Mouse (Mus musculus) adrenal gland, adult (tissue): Measurements from ENCODE around the gene Ccdc71.

Source experiments
- DNase-seq, 2 experiments: peaks; one replicate each; pipeline ENCODE4 v3.0.0; 2022 to 2023; ENCODE audit warnings: low spot score in 1 of 2; ENCODE audit not compliant: inconsistent age in 2 of 2

Gene Ccdc71

DNA sequence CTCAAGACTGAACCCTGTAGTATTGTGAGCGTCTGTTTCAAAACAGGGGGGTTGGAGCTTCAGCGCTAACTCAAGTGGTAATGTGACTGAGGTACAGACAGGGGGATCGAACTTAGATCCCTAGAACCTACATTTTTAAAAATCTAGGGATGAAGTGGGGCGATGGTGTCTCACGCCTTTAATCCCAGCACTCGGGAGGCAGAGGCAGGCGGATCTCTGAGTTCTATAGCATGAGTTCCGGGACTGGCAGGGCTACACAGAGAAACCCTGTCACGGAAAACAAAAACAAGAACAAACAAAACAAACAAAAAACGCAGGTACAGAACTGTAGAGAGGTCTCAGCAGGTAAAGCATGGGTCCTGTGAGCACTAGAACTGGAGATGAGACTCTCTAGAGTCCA, 3.4 kb upstream of the Ccdc71 start:
- no peak for DNase-seq

DNA sequence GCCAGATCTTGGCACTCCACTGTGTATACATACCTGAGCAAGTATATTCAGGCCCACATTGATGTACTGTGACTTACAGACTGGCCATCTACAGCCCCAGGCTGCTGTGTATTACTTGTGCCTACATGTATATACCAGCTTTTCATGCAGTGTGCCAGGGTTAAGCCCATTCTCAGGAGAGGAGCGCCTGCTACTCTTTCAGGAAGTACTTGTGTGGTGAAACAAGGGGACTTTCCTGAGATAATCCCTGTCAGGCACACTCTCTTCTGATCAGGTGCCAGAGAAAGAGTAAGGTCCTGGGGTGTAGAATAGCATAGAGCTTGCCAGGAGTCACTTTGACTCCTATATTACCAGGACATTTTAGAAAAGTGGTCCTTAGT, 398 bp upstream of the Ccdc71 start:
- DNase-seq: no peak

DNA sequence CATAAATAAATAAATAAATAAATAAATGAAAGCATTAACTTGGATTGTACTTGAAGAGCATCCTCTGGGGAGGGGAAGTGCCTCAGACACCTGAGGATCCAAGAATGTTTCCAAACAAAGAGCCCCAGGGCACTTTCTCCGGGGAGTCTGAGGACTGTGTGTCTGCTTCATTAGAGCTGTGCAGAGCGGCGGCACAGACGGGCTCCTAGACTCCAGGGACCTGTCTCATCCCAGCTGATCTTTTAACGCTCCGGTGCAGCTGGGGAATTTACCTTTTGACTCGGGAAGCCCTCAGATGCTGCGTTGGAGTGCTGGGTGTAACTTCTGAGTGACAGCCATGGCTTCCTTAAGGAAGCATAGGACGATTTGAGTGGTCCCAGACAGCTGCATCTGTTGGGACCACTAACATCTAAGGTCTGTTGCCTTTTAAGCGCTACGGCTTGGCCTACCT, 879 bp downstream of the Ccdc71 start, which contains the start of gene Klhdc8b:
Gene Klhdc8b (minus strand): TSS at position 401 of the 451 bp plus-strand sequence.
- no peak for DNase-seq

DNA sequence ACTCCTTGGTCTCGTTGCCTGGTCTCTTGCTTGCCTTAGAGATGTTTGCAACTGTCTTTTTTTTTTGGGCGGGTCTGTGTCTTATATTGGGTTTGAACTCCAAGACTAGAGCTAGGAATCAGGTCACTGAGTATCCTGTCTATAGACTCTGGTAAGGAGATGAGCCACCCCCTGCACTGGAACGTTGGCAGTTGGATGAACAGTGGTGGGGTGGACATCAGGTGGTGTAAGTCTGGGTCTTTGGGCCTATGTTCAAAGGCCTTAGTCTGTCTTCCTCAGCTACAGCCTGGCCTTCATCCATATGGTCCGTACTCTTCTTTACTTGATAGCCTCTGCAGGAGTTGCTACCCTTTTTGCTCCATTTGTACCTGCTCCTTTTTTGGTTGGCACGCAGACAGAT, 1.3 kb downstream of the Ccdc71 start:
- no peak for DNase-seq

DNA sequence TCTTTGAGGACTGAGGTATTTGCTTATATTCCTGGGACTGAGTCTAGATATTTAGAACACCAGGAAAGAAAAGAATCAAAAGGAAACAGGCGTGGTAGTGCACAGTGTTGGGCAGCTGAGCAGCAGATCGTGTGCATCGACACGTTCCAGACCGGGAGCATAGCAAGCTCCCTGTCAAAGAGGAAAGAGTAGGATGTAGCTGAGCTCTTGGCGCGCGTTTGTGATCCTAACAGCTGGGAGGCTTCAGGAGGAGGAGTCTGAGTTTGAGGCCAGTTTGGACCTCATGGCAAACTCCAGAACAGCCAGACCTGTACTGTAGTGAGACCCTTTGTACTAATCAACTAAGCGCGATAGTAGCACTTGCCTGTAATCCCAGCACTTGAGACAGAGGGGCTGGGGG, 1.9 kb downstream of the Ccdc71 start:
- no peak for DNase-seq

DNA sequence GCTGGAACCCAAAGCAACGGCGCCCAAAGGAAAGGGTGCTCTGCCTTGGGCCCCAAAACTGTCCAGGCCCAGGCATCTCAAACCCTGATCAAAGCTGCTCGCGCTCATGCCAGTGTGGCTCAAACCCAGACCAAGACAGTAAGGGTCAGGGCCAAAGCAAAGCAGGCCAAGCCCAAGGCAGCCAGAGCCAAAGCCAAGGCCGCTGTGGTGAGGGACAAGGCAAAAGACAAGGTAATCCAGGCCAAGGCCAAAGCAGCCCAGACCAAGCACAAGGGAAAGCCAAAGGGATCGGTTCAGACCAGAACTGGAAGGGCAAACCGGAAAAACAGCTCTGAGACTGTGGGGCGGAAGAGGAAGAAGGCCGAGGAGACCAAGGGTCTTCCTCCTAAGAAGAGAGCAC, 3.4 kb downstream of the Ccdc71 start:
- peak; percentile 78 to 80 for DNase-seq

DNA sequence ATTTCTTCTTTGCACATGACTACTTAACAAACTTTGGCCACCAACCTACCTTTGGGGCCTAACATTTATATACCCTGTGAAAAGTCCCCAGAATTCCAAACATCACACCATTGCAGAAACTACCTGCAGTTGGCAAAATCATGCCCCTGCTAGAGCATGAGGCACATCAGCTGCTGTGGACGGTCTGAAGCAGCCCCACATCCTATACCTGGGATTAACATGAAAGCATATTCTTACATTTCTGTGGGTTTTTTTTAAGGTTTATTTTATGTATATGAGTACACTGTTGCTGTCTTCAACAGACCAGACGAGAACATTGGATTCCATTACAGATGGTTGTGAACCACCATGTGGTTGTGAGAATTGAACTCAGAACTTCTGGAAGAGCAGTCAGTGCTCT, 5.9 kb downstream of the Ccdc71 start:
- no peak for DNase-seq

DNA sequence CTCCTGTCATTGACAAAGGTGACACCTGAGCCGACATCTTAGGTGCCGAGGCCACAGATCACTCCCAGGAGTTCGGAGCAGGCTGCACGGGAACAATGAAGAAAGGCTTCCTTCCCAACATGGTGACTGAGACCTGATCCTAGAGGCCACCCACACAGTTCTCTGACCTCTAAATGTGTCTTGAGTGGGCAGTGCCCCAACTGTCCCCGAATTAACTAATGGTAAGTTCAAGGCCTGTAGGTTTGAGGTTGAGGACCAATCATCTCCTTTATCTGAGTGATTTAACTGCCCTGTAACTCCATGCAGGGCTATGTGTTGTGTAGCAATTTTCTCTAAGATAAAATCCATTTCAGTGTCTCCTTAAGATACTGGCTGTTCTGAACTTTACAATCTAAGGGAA, 9.1 kb downstream of the Ccdc71 start:
- peak in 1 of 2 experiments; percentile 56 for DNase-seq

DNA sequence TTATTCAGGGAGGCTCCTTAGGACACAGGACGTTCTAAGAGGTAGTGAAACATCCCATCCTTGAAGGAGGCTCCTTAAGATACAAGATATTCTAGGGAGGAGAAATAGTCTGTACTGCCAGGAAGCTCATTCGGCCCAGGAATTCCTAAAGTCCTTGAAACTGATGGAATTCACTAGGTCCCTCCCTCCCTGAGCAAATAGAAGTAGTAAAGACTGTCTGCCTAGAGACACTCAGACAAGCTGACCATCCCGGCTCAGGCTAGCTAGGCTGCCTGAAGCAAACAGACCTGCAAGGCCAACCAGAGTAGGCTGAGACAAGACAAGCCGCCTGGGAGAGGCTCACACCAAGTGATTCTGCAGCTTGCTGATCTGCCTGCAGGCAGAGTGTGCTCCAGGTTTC, 9.5 kb downstream of the Ccdc71 start:
- peak in 1 of 2 experiments; percentile 48 for DNase-seq

DNA sequence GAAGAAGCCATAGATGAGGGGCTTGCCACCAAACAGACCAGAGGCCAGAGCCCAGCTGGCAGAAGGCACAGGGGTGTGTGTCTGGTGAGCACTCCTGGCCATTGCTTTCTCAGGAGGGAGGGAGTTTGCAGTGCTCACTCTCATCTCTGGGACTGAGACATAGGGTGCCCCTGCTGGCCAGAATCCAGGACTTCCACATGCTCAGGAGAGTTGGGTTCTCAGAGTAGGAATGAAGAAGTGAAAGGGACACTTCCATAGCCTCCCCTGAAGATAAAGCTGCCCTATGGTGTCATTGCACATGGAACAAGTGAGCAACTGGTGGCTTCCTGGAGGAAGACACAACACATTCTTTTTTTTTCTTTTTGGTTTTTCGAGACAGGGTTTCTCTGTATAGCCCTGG, 14.2 kb downstream of the Ccdc71 start:
- DNase-seq: no peak

DNA sequence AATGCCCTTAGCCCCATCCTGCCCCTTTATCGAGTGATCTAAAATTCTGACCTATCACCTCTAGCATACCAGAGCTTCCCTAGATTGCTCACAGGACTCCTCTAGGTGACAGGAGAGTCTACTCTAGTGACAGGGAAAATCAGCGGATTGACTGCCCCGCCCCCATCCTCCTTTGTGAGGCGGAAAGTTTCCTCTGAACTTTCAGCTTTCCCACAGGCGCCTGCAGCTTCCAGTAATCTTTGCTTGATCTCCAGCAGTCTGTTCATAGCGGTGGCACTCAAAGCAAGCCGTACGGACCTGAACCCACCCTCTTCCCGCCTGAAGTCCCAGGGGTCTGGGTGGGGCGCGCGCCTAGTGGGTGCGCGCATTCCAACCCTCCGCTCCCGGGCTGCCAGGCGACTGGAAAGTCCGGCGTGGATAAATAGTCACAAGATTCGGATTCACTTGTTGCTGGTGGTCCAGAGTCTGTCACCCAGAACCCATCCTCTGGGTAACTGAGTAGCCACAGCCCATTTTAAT, 18.4 kb downstream of the Ccdc71 start:
- DNase-seq: peak; percentile 83 to 95

DNA sequence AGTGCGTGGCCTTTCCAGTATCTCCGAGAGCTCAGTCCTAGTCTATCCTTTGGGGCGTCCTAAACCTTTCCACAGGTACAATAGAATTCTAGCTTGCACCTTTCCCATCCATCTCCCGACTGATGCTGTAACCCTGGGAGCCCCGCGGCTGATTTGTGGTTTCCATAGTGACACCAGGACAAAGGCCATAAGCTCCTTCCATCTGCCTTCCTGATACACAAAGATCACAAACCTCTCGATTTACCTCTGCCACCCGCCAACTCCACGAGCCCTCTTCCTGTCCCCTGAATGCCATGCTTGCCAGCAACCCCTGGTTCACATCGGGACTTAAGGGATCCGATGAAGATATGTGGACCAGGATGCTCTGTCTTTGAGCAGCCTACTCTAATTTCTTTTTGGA, 18.9 kb downstream of the Ccdc71 start:
- DNase-seq: no peak

DNA sequence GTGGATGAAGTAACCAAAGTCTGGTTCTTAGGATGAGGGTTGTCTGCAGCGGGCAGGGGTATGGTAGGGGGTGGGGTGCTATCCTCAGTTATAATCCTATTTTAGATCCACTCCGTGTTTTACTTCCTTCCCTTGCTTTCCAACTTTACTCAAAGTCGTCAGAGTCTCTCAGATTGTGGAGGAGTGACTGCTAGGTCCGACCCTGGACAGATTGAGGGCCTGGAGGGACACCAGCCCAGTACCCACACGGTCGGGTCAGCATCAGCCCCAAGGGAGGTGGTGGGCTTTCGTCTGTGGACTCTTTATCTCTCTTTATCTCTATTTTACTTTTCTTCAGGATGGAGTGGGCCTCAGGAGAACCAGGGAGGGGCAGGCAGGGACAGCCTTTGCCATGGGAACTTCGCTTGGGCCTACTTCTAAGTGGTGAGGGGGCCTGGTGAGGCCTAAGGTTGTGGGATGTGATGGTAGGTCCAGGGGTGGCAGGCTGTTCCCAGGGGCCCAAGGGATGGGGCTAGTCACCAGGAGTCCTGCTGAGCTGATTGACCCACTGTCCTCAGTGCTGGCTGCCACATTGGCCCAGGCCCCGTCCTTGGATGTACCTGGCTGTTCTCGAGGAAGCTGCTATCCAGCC, 19.5 kb downstream of the Ccdc71 start, which contains the start of gene Lamb2:
Gene Lamb2 (plus strand): TSS at position 16 of the 631 bp plus-strand sequence.
- peak; percentile 62 to 90 for DNase-seq

DNA sequence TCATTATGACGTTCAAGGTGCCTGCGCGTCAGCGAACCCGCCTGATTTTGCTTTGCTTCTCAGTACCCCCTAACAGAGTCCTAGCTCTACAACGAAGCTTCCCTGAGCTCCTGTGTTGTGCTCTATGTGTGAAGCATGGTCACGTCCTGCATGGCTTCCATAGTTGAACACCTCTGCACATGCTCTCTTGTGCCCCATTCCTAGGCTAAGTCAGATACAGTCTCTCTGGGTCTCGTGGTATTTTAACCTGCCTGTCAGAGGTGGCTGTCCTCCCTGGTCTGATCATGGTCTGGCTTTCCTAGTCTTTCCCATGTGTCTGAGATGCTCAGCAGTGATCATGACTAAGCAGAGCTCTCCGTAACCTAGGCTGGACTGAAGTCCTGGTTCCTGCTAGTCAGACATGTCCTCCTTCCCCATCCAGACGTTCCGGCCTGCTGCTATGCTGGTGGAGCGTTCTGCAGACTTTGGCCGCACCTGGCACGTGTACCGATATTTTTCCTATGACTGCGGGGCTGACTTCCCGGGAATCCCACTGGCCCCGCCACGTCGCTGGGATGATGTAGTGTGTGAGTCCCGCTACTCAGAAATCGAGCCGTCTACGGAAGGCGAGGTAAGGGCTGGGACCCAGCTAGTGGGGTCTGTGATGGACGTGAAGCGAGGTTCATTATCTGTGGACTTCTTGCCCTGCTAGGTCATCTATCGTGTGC, 20.6 kb downstream of the Ccdc71 start:
- peak in 1 of 2 experiments; percentile 12 for DNase-seq

DNA sequence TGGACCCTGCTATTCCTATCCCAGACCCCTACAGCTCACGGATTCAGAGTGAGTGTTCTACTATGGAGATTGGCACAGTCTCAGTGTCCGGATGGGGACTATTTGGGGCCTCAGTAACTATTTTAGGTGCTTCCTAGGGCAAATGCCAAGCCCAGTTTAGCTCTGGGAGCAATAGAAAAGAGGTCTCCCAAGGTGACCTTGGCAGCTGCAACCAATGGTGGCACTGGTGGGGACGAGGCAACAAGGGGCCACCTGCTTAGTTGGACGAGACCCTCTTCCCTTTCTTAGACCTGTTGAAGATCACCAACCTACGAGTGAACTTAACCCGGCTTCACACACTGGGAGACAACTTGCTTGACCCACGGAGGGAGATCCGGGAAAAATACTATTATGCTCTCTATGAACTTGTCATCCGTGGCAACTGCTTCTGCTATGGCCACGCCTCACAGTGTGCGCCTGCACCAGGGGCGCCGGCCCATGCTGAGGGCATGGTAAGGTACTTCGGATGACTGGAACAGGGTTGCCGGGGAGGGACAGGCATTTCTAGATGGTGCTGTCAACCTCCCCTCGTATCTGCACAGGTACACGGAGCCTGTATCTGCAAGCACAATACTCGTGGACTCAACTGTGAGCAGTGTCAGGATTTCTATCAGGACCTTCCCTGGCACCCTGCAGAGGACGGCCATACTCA, 21.3 kb downstream of the Ccdc71 start:
- DNase-seq: no peak

DNA sequence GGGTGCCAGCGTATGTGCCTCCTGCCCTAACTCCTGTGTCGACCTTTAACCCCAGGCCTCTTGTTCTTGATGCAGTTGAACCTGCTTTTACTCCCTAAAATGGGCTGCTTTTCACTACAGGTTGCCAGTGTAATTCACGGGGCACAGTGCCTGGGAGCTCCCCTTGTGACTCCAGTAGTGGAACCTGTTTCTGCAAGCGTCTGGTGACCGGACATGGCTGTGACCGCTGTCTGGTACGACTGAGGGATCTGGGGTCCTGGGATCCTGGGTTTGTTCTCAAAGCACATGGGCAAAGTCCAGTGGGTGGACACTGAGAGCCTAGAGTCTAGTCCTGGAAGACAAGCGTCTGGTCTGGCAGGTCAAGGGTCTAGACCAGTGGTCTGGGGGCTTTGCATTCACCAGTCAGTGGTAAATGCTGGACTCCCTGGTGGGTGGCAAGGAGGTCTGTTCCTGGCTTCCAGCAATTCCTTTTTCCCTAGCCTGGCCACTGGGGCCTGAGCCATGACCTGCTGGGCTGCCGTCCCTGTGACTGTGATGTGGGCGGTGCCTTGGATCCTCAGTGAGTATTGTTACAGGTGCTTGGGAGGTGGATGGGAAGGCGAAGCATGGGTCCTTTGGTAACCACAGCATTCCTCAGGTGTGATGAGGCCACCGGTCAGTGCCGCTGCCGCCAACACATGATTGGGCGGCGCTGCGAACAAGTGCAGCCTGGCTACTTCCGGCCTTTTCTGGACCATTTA, 22.9 kb downstream of the Ccdc71 start:
- no peak for DNase-seq

DNA sequence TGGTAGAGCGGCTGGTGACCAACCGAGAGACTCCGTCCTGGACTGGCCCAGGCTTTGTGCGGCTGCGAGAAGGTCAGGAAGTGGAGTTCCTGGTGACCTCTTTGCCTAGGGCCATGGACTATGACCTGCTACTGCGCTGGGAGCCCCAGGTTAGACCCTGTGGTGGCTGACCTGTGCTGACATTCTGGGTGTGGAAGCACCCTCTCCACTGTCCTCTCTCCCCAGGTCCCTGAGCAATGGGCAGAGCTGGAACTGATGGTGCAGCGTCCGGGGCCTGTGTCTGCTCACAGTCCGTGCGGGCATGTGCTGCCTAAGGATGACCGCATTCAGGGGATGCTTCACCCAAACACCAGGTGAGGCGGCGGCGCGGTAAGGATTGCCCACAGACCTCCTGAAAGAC, 23.7 kb downstream of the Ccdc71 start:
- no peak for DNase-seq

DNA sequence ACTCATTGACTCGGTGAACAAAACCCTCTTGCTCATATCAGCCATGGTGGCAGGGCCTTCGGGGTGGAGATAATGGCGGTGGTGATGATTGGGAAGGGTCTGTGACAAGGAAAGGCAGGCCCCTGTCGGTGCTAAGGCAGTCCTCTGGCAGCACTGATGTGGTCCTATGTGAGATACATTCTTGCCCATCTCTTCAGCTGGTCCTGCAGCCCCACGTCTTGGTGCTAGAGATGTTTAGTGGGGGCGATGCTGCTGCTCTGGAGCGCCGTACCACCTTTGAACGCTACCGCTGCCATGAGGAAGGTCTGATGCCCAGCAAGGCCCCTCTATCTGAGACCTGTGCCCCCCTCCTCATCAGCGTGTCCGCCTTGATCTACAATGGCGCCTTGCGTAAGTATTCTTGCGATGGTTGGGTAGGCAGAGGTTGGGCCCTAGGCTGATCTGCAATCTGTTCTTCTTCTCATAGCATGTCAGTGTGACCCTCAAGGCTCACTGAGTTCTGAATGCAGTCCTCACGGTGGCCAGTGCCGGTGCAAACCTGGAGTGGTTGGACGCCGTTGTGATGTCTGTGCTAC, 25.1 kb downstream of the Ccdc71 start:
- DNase-seq: no peak

DNA sequence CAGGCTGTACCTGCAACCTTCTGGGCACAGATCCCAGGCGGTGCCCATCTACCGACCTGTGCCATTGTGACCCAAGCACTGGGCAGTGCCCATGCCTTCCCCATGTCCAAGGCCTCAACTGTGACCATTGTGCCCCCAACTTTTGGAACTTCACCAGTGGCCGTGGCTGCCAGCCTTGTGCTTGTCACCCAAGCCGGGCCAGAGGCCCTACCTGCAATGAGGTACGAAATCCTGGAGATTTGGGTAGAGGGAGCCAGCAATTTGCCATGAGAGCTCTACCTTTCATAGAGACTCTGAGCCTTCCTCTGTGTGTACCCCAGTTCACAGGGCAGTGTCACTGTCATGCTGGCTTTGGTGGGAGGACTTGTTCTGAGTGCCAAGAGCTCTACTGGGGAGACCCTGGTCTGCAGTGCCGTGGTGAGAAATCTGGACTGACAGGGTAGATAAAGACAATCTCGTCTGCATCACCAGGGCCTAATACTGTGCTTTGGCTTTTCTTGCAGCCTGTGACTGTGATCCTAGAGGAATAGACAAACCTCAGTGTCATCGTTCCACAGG, 26.7 kb downstream of the Ccdc71 start:
- no peak for DNase-seq

DNA sequence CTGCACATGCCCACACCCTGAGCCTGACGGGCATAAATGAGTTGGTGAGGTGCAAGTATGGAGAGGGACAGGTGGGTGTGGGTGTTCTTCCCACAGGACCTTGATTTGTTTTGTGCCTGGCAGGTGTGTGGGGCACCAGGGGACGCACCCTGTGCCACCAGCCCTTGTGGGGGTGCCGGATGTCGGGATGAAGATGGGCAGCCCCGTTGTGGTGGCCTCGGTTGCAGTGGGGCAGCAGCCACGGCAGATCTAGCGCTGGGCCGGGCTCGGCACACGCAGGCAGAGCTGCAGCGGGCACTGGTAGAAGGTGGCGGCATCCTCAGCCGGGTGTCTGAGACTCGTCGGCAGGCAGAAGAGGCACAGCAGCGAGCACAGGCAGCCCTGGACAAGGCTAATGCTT, 28.1 kb downstream of the Ccdc71 start:
- DNase-seq: peak in 1 of 2 experiments; percentile 30
